Mouse (Mus musculus) spleen, adult 2 months (tissue): Measurements from ENCODE around the gene Cdhr2.

Experiments
- CTCF ChIP-seq: fragments of 200-500 bp; IDR thresholded peaks from 2 replicates; pipeline ENCODE4 v1.5.1; 2011; ENCODE audit warnings: mild to moderate bottlenecking, inconsistent platforms; ENCODE audit not compliant: insufficient read depth, insufficient read length, insufficient replicate concordance; ENCODE audit errors: extremely low read depth
- POLR2A ChIP-seq: fragments of 200-500 bp; IDR thresholded peaks from 2 replicates; pipeline ENCODE4 v1.6.1; 2011; ENCODE audit warnings: low read depth, low read length, inconsistent platforms

GRCm38 (mm10) chr13:54681291-54681690, 20.0 kb upstream of the Cdhr2 start:
- TF ChIP-seq POLR2A = no peak
- TF ChIP-seq CTCF = no peak
